Mouse (Mus musculus) liver, embryonic 13.5 days (tissue): ENCODE measurements around the gene Fig4. TPM values are rescaled to one million over a fixed set of nuclear protein-coding genes. Genes with fewer than 3 reads are reported as not detected.
A peak's percentile ranks its signal among the peaks of the same experiment; 100 is the strongest.

Source experiments
- ATAC-seq: fragments of 200-750 bp; cut with Nextera tagmentation; 2 replicates; pipeline ENCODE4 v1.8.0; 2017; ENCODE audit warnings: low read depth, mild to moderate bottlenecking, moderate number of reproducible peaks, moderate library complexity
- DNase-seq: peaks from one replicate; pipeline ENCODE4 v3.0.0; 2022
- H3K27ac ChIP-seq: fragments of 300-500 bp; sonication (generic); 2 replicates; pipeline ENCODE4 v1.5.1; 2015; ENCODE audit warnings: moderate library complexity, mild to moderate bottlenecking, inconsistent platforms
- H3K27me3 ChIP-seq: fragments of 300-500 bp; sonication (generic); 2 replicates; pipeline ENCODE4 v1.6.1; 2015; ENCODE audit warnings: mild to moderate bottlenecking, inconsistent platforms
- H3K36me3 ChIP-seq: fragments of 300-500 bp; sonication (generic); 2 replicates; pipeline ENCODE4 v1.6.1; 2015; ENCODE audit warnings: mild to moderate bottlenecking, inconsistent platforms
- H3K4me1 ChIP-seq: fragments of 300-500 bp; sonication (generic); replicated peaks from 2 replicates; pipeline ENCODE4 v1.6.1; 2015; ENCODE audit warnings: inconsistent platforms
- H3K4me2 ChIP-seq: fragments of 300-500 bp; sonication (generic); 2 replicates; pipeline ENCODE4 v1.6.1; 2015; ENCODE audit warnings: inconsistent platforms, mild to moderate bottlenecking, moderate library complexity
- H3K4me3 ChIP-seq: fragments of 300-500 bp; sonication (generic); replicated peaks from 2 replicates; pipeline ENCODE4 v1.5.1; 2015; ENCODE audit warnings: mild to moderate bottlenecking, inconsistent platforms
- H3K9ac ChIP-seq: fragments of 300-500 bp; sonication (generic); 2 replicates; pipeline ENCODE4 v1.6.1; 2015; ENCODE audit warnings: mild to moderate bottlenecking, inconsistent platforms
- H3K9me3 ChIP-seq: fragments of 300-500 bp; sonication (generic); replicated peaks from 2 replicates; pipeline ENCODE4 v1.6.1; 2016; ENCODE audit warnings: inconsistent platforms
- WGBS: fragments of 180-500 bp; shearing (Covaris S2); methylation state at CpG from one replicate; pipeline ENCODE4 v1.1.7; 2015; ENCODE audit not compliant: insufficient replicate concordance; 5-methylcytosine and 5-hydroxymethylcytosine counted together
- polyA plus RNA-seq: library from polyadenylated mRNA; unstranded; fragments of >200 nt; fragmentation: Nextera tagmentation; extraction: Ambion mirVana; gene quantifications from 2 replicates; pipeline ENCODE4 v1.2.1, GENCODE M21; 2015

Fig4 gene
- polyA plus RNA-seq, 1 experiment from 2014 or later, result 9.9 TPM

GRCm38 (mm10) chr10:41260243-41261006 is 42.6 kb downstream of the Fig4 start:
- H3K27me3 ChIP-seq, result no peaks in the 10 kb centered on the region
- H3K4me1 ChIP-seq, result peaks cover 35% of the 10 kb centered on the region
- no peak overlapping the region for H3K4me3 ChIP-seq
- peak overlapping the region; percentile 75; the same call in 1 of the 2 replicates for H3K27ac ChIP-seq
- peaks cover 18% of the 10 kb centered on the region for H3K36me3 ChIP-seq
- 0 out of 2 replicates have a peak, but pooled peaks cover 3% of the 10 kb centered on the region for H3K9me3 ChIP-seq
- ATAC-seq, result no peak
- WGBS, result 46% methylated on average over 8 of the region's 8 CpGs
- H3K4me2 ChIP-seq, result no peak overlapping the region
- DNase-seq, result no peak
- peak overlapping the region; percentile 56; the same call in 1 of the 2 replicates for H3K9ac ChIP-seq

- Histone ChIP-seq H3K4me3 (no peak overlapping the region), H3K9me3 (no peaks in the 10 kb centered on the region), H3K4me2 (no peak overlapping the region), H3K27me3 (no peaks in the 10 kb centered on the region), H3K4me1 (peaks cover 31% of the 10 kb centered on the region), H3K36me3 (peaks cover 8% of the 10 kb centered on the region; the same call in 1 of the 2 replicates), H3K9ac (no peak overlapping the region), H3K27ac (peak overlapping the region; percentile 76; the same call in 1 of the 2 replicates)
- DNase-seq (no peak), ATAC-seq (no peak)
- WGBS, result 70% methylated on average over 5 of the region's 5 CpGs
Measured at GRCm38 (mm10) chr10:41250749-41251065, 52.4 kb downstream of the Fig4 start.

- Histone ChIP-seq H3K4me1 (peaks cover 31% of the 10 kb centered on the region), H3K9me3 (no peaks in the 10 kb centered on the region), H3K27ac (peak overlapping the region; percentile 76; the same call in 1 of the 2 replicates), H3K36me3 (peaks cover 8% of the 10 kb centered on the region; the same call in 1 of the 2 replicates), H3K27me3 (no peaks in the 10 kb centered on the region), H3K4me3 (no peak overlapping the region), H3K9ac (no peak overlapping the region), H3K4me2 (no peak overlapping the region)
- 81% methylated on average over 8 of the region's 8 CpGs for WGBS
- no peak for ATAC-seq
- no peak for DNase-seq
Measured at GRCm38 (mm10) chr10:41250045-41250748, 52.9 kb downstream of the Fig4 start.

GRCm38 (mm10) chr10:41249006-41249659 is 53.9 kb downstream of the Fig4 start:
- peak overlapping the region; percentile 76 for H3K27ac ChIP-seq
- H3K9ac ChIP-seq, result peak overlapping the region; percentile 14
- no peaks in the 10 kb centered on the region for H3K27me3 ChIP-seq
- ATAC-seq, result peak; percentile 60; the same call in 1 of the 2 replicates
- H3K4me2 ChIP-seq, result no peak overlapping the region
- H3K4me1 ChIP-seq, result peaks cover 31% of the 10 kb centered on the region
- DNase-seq, result no peak
- H3K4me3 ChIP-seq, result no peak overlapping the region
- H3K36me3 ChIP-seq, result 0 out of 2 replicates have a peak, but pooled peaks cover 8% of the 10 kb centered on the region
- WGBS, result 74% methylated on average over 8 of the region's 8 CpGs
- H3K9me3 ChIP-seq, result no peaks in the 10 kb centered on the region

- no peaks in the 10 kb centered on the region for H3K27me3 ChIP-seq
- no peak overlapping the region for H3K4me2 ChIP-seq
- H3K4me3 ChIP-seq, result no peak overlapping the region
- peaks cover 37% of the 10 kb centered on the region for H3K4me1 ChIP-seq
- peak overlapping the region; percentile 53 for H3K9ac ChIP-seq
- H3K36me3 ChIP-seq, result 0 out of 2 replicates have a peak, but pooled peaks cover 2% of the 10 kb centered on the region
- no peak for DNase-seq
- ATAC-seq, result peak; percentile 78
- WGBS, result 54% methylated on average over 5 of the region's 5 CpGs
- H3K27ac ChIP-seq, result peak overlapping the region; percentile 76
- no peaks in the 10 kb centered on the region for H3K9me3 ChIP-seq
Measured at GRCm38 (mm10) chr10:41247800-41248473, 55.1 kb downstream of the Fig4 start.

- no peak overlapping the region for H3K4me3 ChIP-seq
- no peak for ATAC-seq
- H3K4me2 ChIP-seq, result no peak overlapping the region
- 0 out of 2 replicates have a peak, but pooled peaks cover 2% of the 10 kb centered on the region for H3K36me3 ChIP-seq
- no peak overlapping the region for H3K9ac ChIP-seq
- no peaks in the 10 kb centered on the region for H3K27me3 ChIP-seq
- WGBS, result 77% methylated on average over 5 of the region's 5 CpGs
- H3K4me1 ChIP-seq, result peaks cover 51% of the 10 kb centered on the region
- H3K27ac ChIP-seq, result peak overlapping the region; percentile 54; the same call in 1 of the 2 replicates
- H3K9me3 ChIP-seq, result no peaks in the 10 kb centered on the region
- no peak for DNase-seq
Measured at GRCm38 (mm10) chr10:41246111-41246510, 56.9 kb downstream of the Fig4 start.

GRCm38 (mm10) chr10:41245477-41245876 is 57.6 kb downstream of the Fig4 start:
- Histone ChIP-seq H3K36me3 (no peaks in the 10 kb centered on the region), H3K9ac (no peak overlapping the region), H3K9me3 (no peaks in the 10 kb centered on the region), H3K4me2 (no peak overlapping the region), H3K4me1 (peaks cover 57% of the 10 kb centered on the region), H3K27me3 (no peaks in the 10 kb centered on the region), H3K4me3 (no peak overlapping the region), H3K27ac (no peak overlapping the region)
- WGBS, result 88% methylated on average over 6 of the region's 6 CpGs
- ATAC-seq (no peak), DNase-seq (no peak)

GRCm38 (mm10) chr10:41245028-41245427 is 58.0 kb downstream of the Fig4 start:
- peaks cover 59% of the 10 kb centered on the region for H3K4me1 ChIP-seq
- no peaks in the 10 kb centered on the region for H3K9me3 ChIP-seq
- no peak overlapping the region for H3K9ac ChIP-seq
- no peak overlapping the region for H3K4me2 ChIP-seq
- ATAC-seq (no peak), DNase-seq (no peak)
- 81% methylated on average over 6 of the region's 6 CpGs for WGBS
- no peaks in the 10 kb centered on the region for H3K27me3 ChIP-seq
- H3K4me3 ChIP-seq, result no peak overlapping the region
- H3K27ac ChIP-seq, result no peak overlapping the region; the same call in 1 of the 2 replicates
- H3K36me3 ChIP-seq, result no peaks in the 10 kb centered on the region

GRCm38 (mm10) chr10:41243930-41244329 is 59.1 kb downstream of the Fig4 start:
- 92% methylated on average over 6 of the region's 6 CpGs for WGBS
- Histone ChIP-seq H3K27ac (no peak overlapping the region), H3K9me3 (no peaks in the 10 kb centered on the region), H3K4me2 (no peak overlapping the region), H3K4me3 (no peak overlapping the region), H3K27me3 (no peaks in the 10 kb centered on the region), H3K4me1 (peaks cover 51% of the 10 kb centered on the region), H3K9ac (no peak overlapping the region), H3K36me3 (no peaks in the 10 kb centered on the region)
- ATAC-seq (no peak), DNase-seq (no peak)

GRCm38 (mm10) chr10:41241558-41242242 is 61.4 kb downstream of the Fig4 start:
- WGBS, result 83% methylated on average over 6 of the region's 6 CpGs
- H3K27me3 ChIP-seq, result no peaks in the 10 kb centered on the region
- DNase-seq (no peak), ATAC-seq (peak; percentile 75)
- H3K4me1 ChIP-seq, result peaks cover 36% of the 10 kb centered on the region
- H3K4me3 ChIP-seq, result no peak overlapping the region
- no peak overlapping the region for H3K9ac ChIP-seq
- H3K36me3 ChIP-seq, result no peaks in the 10 kb centered on the region
- H3K9me3 ChIP-seq, result no peaks in the 10 kb centered on the region
- peak overlapping the region; percentile 76 for H3K27ac ChIP-seq
- no peak overlapping the region for H3K4me2 ChIP-seq
